ENCODE assay signal across 10 mouse cellular contexts in genomic region chr4:114410958-114411661, GRCm38 (mm10). TPM values are rescaled to one million over a fixed set of nuclear protein-coding genes. Genes with fewer than 3 reads are reported as not detected.
DNase-seq lines count a peak whose midpoint lies in the region; ATAC-seq lines count a peak whose summit lies in the region.
"Had no signal": no experiment of that assay in that cellular context is flagged by ENCODE, and none has a peak within 500 bp of the region (broad histone marks: within the 10 kb centered on the region; RNA-seq: fewer than 3 reads in every experiment).

No protein-coding gene starts in this region.

- H3K27ac ChIP-seq in heart, embryonic 11.5 days (ENCODE audit: low read depth, low read length): no peak overlapping the region
- no peak overlapping the region for H3K27ac ChIP-seq in limb, embryonic 12.5 days
- no peak overlapping the region for H3K27ac ChIP-seq in limb, embryonic 10.5 days
- H3K27ac ChIP-seq in forebrain, embryonic 13.5 days: no peak overlapping the region
- no peak overlapping the region for H3K27ac ChIP-seq in midbrain, embryonic 14.5 days (replicated peaks; ENCODE audit: low read depth, low read length)

- H3K36me3 ChIP-seq in heart, embryonic 11.5 days (ENCODE audit: control insufficient read depth, insufficient read depth, low read length): no peaks in the 10 kb centered on the region
- H3K36me3 ChIP-seq in limb, embryonic 12.5 days: no peaks in the 10 kb centered on the region
- no peaks in the 10 kb centered on the region for H3K36me3 ChIP-seq in limb, embryonic 10.5 days
- no peaks in the 10 kb centered on the region for H3K36me3 ChIP-seq in forebrain, embryonic 13.5 days (ENCODE audit: poor library complexity, severe bottlenecking)
- H3K36me3 ChIP-seq in midbrain, embryonic 14.5 days (ENCODE audit: control insufficient read depth, insufficient read depth, low read length): no peaks in the 10 kb centered on the region

- intact Hi-C loops in heart, postnatal 14 days (cut with DNase I): no loop called here

- H3K4me2 ChIP-seq in heart, embryonic 11.5 days: peak overlapping the region; percentile 37
- H3K4me2 ChIP-seq in limb, embryonic 12.5 days: peak overlapping the region; percentile 34
- H3K4me2 ChIP-seq in forebrain, embryonic 13.5 days: peak overlapping the region; percentile 24
- H3K4me2 ChIP-seq in midbrain, embryonic 14.5 days (ENCODE audit: low read length): peak overlapping the region; percentile 12; the same call in 1 of the 2 replicates

- H3K9ac ChIP-seq in heart, embryonic 11.5 days (ENCODE audit: low read depth, low read length): no peak overlapping the region
- no peak overlapping the region for H3K9ac ChIP-seq in limb, embryonic 12.5 days (replicated peaks)
- H3K9ac ChIP-seq in forebrain, embryonic 13.5 days: no peak overlapping the region
- no peak overlapping the region for H3K9ac ChIP-seq in midbrain, embryonic 14.5 days (replicated peaks; ENCODE audit: low read length)

- 11% methylated on average over 9 of the region's 9 CpGs for WGBS in heart, embryonic 11.5 days (ENCODE audit: insufficient replicate concordance)
- WGBS in limb, embryonic 12.5 days: 23% methylated on average over 9 of the region's 9 CpGs
- 29% methylated on average over 9 of the region's 9 CpGs for WGBS in limb, embryonic 10.5 days
- 48% methylated on average over 9 of the region's 9 CpGs for WGBS in forebrain, embryonic 13.5 days
- 23% methylated on average over 9 of the region's 9 CpGs for WGBS in midbrain, embryonic 14.5 days

- H3K27me3 ChIP-seq in heart, embryonic 11.5 days (ENCODE audit: control insufficient read depth, insufficient read depth, low read length): peaks cover 77% of the 10 kb centered on the region
- peaks cover 78% of the 10 kb centered on the region for H3K27me3 ChIP-seq in limb, embryonic 12.5 days
- peaks cover 78% of the 10 kb centered on the region for H3K27me3 ChIP-seq in limb, embryonic 10.5 days (ENCODE audit: low read depth, poor library complexity, severe bottlenecking)
- peaks cover 28% of the 10 kb centered on the region for H3K27me3 ChIP-seq in forebrain, embryonic 13.5 days
- H3K27me3 ChIP-seq in midbrain, embryonic 14.5 days (ENCODE audit: control insufficient read depth, insufficient read depth, low read length): peaks cover 27% of the 10 kb centered on the region; the same call in 1 of the 2 replicates

- no peak for ATAC-seq in heart, embryonic 11.5 days (replicated peaks; ENCODE audit: insufficient number of reproducible peaks, low FRiP score, low TSS enrichment)
- ATAC-seq in limb, embryonic 12.5 days (ENCODE audit: insufficient number of reproducible peaks, insufficient read depth, low FRiP score, low TSS enrichment, low read depth): no peak
- ATAC-seq in forebrain, embryonic 13.5 days: no peak
- ATAC-seq in midbrain, embryonic 14.5 days (ENCODE audit: low FRiP score, low TSS enrichment): no peak

- peaks cover 20% of the 10 kb centered on the region for H3K4me1 ChIP-seq in heart, embryonic 11.5 days (ENCODE audit: control insufficient read depth, insufficient read depth, low read length)
- H3K4me1 ChIP-seq in limb, embryonic 12.5 days (replicated peaks): peaks cover 46% of the 10 kb centered on the region
- H3K4me1 ChIP-seq in limb, embryonic 10.5 days: peaks cover 49% of the 10 kb centered on the region
- peaks cover 25% of the 10 kb centered on the region for H3K4me1 ChIP-seq in forebrain, embryonic 13.5 days
- H3K4me1 ChIP-seq in midbrain, embryonic 14.5 days (ENCODE audit: control insufficient read depth, insufficient read depth, low read length): peaks cover 21% of the 10 kb centered on the region

- H3K4me3 ChIP-seq in heart, embryonic 11.5 days (ENCODE audit: low read depth, low read length): peak overlapping the region; percentile 9; the same call in 1 of the 2 replicates
- no peak overlapping the region for H3K4me3 ChIP-seq in limb, embryonic 12.5 days (replicated peaks)
- H3K4me3 ChIP-seq in limb, embryonic 10.5 days: no peak overlapping the region
- no peak overlapping the region for H3K4me3 ChIP-seq in forebrain, embryonic 13.5 days
- no peak overlapping the region for H3K4me3 ChIP-seq in midbrain, embryonic 14.5 days (replicated peaks; ENCODE audit: low read depth, low read length)

- no peaks in the 10 kb centered on the region for H3K9me3 ChIP-seq in heart, embryonic 11.5 days (replicated peaks; ENCODE audit: control insufficient read depth, low read length)
- no peaks in the 10 kb centered on the region for H3K9me3 ChIP-seq in limb, embryonic 12.5 days
- H3K9me3 ChIP-seq in limb, embryonic 10.5 days (replicated peaks): no peaks in the 10 kb centered on the region
- no peaks in the 10 kb centered on the region for H3K9me3 ChIP-seq in forebrain, embryonic 13.5 days (replicated peaks)
- no peaks in the 10 kb centered on the region for H3K9me3 ChIP-seq in midbrain, embryonic 14.5 days (ENCODE audit: control insufficient read depth, low read length)

- DNase-seq in heart, postnatal 14 days: no peak
- no peak for DNase-seq in limb, embryonic 10.5 days (ENCODE audit: low spot score)
- DNase-seq in midbrain, embryonic 14.5 days: no peak
- no peak for DNase-seq in spleen, postnatal 36 days (ENCODE audit: low spot score in 2 of 2)
- DNase-seq: lung, adult 2 months; thymus, adult 18-20 months had no signal

RNA-seq across cellular contexts. Expression of gene Trabd2b, which starts 4.6 kb away (rescaled TPM):
- polyA plus RNA-seq in heart, embryonic 11.5 days (2014; fragmentation: Nextera tagmentation; extraction: Ambion mirVana): 1.5 and 1.7 TPM in 2 replicates
- total RNA-seq in heart, postnatal 14 days (2021): 10 to 100 TPM; 42.2 to 50.0 TPM
- 0.59 and 0.72 TPM in 2 replicates for polyA plus RNA-seq in limb, embryonic 12.5 days (2016; fragmentation: Nextera tagmentation; extraction: Ambion mirVana)
- 0.34 and 0.56 TPM in 2 replicates for polyA plus RNA-seq in limb, embryonic 10.5 days (2016; fragmentation: Nextera tagmentation; extraction: Ambion mirVana)
- polyA plus RNA-seq in forebrain, embryonic 13.5 days (2015; fragmentation: Nextera tagmentation; extraction: Ambion mirVana): 0.27 and 0.39 TPM in 2 replicates
- 0.34 and 0.79 TPM in 2 replicates for polyA plus RNA-seq in midbrain, embryonic 14.5 days (2014; fragmentation: Nextera tagmentation; extraction: Ambion mirVana)
- total RNA-seq: CH12.LX had no signal
